Mouse (Mus musculus): ENCODE results near the gene Dync1li1. TPM values are rescaled to one million over a fixed set of nuclear protein-coding genes. Genes with fewer than 3 reads are reported as not detected.
"Not testable (repeated sequence)": the region's sequence is repeated elsewhere in the genome, so short reads cannot be mapped to it uniquely, and the experiment has no call there.

The Dync1li1 gene
- polyA plus RNA-seq, 1 experiment from 2014 or later = 44.5 TPM

DNA sequence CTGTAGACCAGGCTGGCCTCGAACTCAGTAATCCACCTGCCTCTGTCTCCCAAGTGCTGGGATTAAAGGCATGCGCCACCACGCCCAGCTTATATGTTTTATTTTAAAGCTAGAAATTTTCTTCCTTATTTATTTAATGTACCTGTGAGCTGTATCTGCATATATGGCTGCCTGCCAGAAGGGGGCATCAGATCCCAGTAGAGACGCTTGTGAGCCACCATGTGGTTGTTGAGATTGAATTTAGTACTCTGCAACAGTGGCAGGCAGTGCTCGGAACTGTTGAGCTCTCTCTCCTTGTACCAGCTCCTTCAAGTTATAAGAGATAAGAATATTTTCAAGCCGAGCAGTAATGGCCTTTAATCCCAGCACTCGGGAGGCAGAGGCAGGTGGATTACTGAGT is 21.8 kb downstream of the Dync1li1 start:
- Histone ChIP-seq H3K27me3 (replicated peaks; ENCODE audit: insufficient read depth, low read length) (no peaks in the 10 kb centered on the region), H3K4me1 (ENCODE audit: insufficient read depth, low read depth, low read length) (no peaks in the 10 kb centered on the region), H3K36me3 (ENCODE audit: insufficient read depth, low read length) (peaks cover 32% of the 10 kb centered on the region; the same call in 1 of the 2 replicates), H3K27ac (ENCODE audit: low read length) (no peak overlapping the region), H3K4me3 (ENCODE audit: low read depth, low read length) (no peak overlapping the region), H3K9me3 (ENCODE audit: low read length) (no peaks in the 10 kb centered on the region), H3K9ac (replicated peaks; ENCODE audit: low read depth) (no peak overlapping the region), H3K4me2 (replicated peaks; ENCODE audit: low read depth, low read length) (no peak overlapping the region)
- DNase-seq (ENCODE audit: low spot score) = peak; percentile 34
- WGBS = 75% methylated on average over 7 of the region's 7 CpGs
- ATAC-seq = no peak
- TF ChIP-seq EP300 (IDR thresholded peaks at IDR 0.05) (no peak), CTCF (IDR thresholded peaks at IDR 0.05) (peak; percentile 55)

DNA sequence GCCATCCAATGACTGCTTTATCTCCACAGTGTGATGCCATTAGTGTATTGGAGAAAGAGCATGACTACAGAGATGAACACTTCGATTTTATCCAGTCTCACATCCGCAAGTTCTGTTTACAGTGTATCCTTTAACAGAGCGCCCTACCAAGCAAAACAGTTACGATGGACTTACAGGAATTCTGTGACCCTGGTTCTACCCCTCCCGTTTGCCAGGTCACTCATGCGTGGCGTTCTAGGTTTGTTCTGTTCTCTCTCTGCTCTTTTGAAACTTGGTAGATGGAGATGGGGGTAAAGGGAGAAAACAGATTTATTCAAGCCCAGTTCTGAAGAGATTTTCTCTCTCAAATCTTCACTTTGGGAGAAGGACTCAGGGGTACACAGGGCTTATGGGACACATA is 24.9 kb downstream of the Dync1li1 start:
- Histone ChIP-seq H3K27ac (ENCODE audit: low read length) (no peak overlapping the region), H3K4me2 (replicated peaks; ENCODE audit: low read depth, low read length) (no peak overlapping the region), H3K27me3 (replicated peaks; ENCODE audit: insufficient read depth, low read length) (no peaks in the 10 kb centered on the region), H3K4me1 (ENCODE audit: insufficient read depth, low read depth, low read length) (no peaks in the 10 kb centered on the region), H3K36me3 (ENCODE audit: insufficient read depth, low read length) (peaks cover 41% of the 10 kb centered on the region; the same call in 1 of the 2 replicates), H3K9ac (replicated peaks; ENCODE audit: low read depth) (no peak overlapping the region), H3K4me3 (ENCODE audit: low read depth, low read length) (no peak overlapping the region), H3K9me3 (ENCODE audit: low read length) (no peaks in the 10 kb centered on the region)
- no peak for DNase-seq (ENCODE audit: low spot score)
- no peak for TF ChIP-seq EP300 (IDR thresholded peaks at IDR 0.05)
- no peak for TF ChIP-seq CTCF (IDR thresholded peaks at IDR 0.05)
- 90% methylated on average over 7 of the region's 7 CpGs for WGBS
- no peak for ATAC-seq

DNA sequence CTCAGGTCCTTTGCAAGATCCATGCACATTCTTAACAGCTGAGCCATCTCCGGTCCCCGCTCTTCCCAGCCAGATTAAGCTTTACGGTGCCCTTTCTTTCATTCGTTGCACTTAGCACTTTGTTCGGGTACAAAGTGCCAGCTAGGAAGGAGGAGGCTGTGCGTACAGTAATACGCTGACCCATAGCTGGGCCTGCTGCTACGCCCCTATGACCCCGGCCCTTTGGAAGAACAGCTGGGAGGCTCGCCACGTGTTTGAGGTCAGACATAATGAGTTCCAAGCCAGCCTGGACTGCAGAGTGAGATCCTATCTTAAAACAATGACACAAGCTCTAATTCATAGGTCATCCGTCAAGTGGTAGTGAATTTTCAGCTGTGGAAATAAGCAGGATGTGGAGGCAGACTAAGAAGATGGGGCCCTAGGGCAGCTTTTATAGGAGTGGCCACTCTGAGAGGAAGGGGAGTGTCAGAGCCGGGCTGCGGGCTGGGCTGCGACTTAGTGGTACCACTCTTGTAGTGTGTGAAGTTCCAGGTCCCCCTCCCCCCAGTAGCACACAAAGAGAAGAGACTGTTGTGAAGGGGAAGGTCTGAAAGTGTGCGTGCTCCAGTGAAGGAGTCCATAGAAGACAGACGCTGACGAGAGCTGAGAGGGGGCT is 28.2 kb downstream of the Dync1li1 start:
- Histone ChIP-seq H3K9me3 (ENCODE audit: low read length) (no peaks in the 10 kb centered on the region), H3K27ac (ENCODE audit: low read length) (no peak overlapping the region), H3K36me3 (ENCODE audit: insufficient read depth, low read length) (peaks cover 43% of the 10 kb centered on the region; the same call in 1 of the 2 replicates), H3K4me2 (replicated peaks; ENCODE audit: low read depth, low read length) (no peak overlapping the region), H3K4me3 (ENCODE audit: low read depth, low read length) (no peak overlapping the region), H3K27me3 (replicated peaks; ENCODE audit: insufficient read depth, low read length) (no peaks in the 10 kb centered on the region), H3K4me1 (ENCODE audit: insufficient read depth, low read depth, low read length) (no peaks in the 10 kb centered on the region), H3K9ac (replicated peaks; ENCODE audit: low read depth) (no peak overlapping the region)
- no peak for TF ChIP-seq EP300 (IDR thresholded peaks at IDR 0.05)
- TF ChIP-seq CTCF (IDR thresholded peaks at IDR 0.05) = no peak
- 64% methylated on average over 18 of the region's 18 CpGs for WGBS
- DNase-seq (ENCODE audit: low spot score) (no peak), ATAC-seq (peak; percentile 60)

DNA sequence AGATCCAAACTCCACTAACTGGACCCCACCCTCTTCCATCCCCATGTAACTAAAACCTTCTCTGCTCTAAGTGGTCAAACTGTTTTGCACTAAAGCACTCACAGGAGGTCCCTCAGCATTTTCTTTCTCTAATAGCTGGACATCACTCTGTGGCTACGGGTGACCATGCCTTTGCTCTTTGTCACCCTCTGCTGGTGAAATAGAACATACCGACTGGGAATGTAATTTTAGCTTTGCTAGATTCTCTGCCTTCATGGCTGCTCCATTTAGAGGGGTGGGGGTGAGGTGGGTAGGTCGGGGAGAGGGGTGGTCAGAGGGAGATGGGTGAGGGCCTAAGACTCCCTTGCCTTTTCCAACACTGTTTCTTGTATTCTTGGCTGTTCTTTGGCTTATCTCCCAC is 38.7 kb downstream of the Dync1li1 start:
- Histone ChIP-seq H3K4me3 (ENCODE audit: low read depth, low read length) (no peak overlapping the region), H3K9me3 (ENCODE audit: low read length) (no peaks in the 10 kb centered on the region), H3K9ac (replicated peaks; ENCODE audit: low read depth) (no peak overlapping the region), H3K36me3 (ENCODE audit: insufficient read depth, low read length) (peaks cover 4% of the 10 kb centered on the region; the same call in 1 of the 2 replicates), H3K27me3 (replicated peaks; ENCODE audit: insufficient read depth, low read length) (no peaks in the 10 kb centered on the region), H3K4me2 (replicated peaks; ENCODE audit: low read depth, low read length) (no peak overlapping the region), H3K27ac (ENCODE audit: low read length) (no peak overlapping the region), H3K4me1 (ENCODE audit: insufficient read depth, low read depth, low read length) (no peaks in the 10 kb centered on the region)
- ATAC-seq (no peak), DNase-seq (ENCODE audit: low spot score) (peak; percentile 78)
- TF ChIP-seq CTCF (IDR thresholded peaks at IDR 0.05) = peak; percentile 95
- no peak for TF ChIP-seq EP300 (IDR thresholded peaks at IDR 0.05)
- WGBS = 11% methylated on average over 3 of the region's 3 CpGs

DNA sequence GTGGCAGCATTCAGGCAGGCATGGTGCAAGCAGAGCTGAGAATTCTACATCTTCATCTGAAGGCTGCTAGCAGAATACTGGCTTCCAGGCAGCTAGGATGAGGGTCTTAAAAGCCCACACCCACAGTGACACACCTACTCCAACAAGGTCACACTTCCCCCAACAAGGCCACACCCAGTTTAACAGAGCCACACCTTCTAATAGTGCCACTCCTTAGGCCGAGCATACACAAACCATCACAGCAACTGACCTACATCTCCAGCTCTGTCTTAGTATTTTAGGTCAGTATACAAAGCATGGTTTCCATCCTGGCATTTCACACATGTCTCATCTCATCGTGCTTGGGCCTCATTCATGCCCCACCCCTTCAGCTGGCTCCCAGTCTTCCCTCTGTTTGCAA is 39.8 kb downstream of the Dync1li1 start:
- H3K4me3 ChIP-seq (ENCODE audit: low read depth, low read length); H3K4me2 ChIP-seq (replicated peaks; ENCODE audit: low read depth, low read length); ATAC-seq; H3K4me1 ChIP-seq (ENCODE audit: insufficient read depth, low read depth, low read length); H3K27me3 ChIP-seq (replicated peaks; ENCODE audit: insufficient read depth, low read length); DNase-seq (ENCODE audit: low spot score); H3K9ac ChIP-seq (replicated peaks; ENCODE audit: low read depth); H3K9me3 ChIP-seq (ENCODE audit: low read length); H3K36me3 ChIP-seq (ENCODE audit: insufficient read depth, low read length); H3K27ac ChIP-seq (ENCODE audit: low read length): not testable (repeated sequence)
- WGBS = 37% methylated on average over 2 of the region's 2 CpGs

DNA sequence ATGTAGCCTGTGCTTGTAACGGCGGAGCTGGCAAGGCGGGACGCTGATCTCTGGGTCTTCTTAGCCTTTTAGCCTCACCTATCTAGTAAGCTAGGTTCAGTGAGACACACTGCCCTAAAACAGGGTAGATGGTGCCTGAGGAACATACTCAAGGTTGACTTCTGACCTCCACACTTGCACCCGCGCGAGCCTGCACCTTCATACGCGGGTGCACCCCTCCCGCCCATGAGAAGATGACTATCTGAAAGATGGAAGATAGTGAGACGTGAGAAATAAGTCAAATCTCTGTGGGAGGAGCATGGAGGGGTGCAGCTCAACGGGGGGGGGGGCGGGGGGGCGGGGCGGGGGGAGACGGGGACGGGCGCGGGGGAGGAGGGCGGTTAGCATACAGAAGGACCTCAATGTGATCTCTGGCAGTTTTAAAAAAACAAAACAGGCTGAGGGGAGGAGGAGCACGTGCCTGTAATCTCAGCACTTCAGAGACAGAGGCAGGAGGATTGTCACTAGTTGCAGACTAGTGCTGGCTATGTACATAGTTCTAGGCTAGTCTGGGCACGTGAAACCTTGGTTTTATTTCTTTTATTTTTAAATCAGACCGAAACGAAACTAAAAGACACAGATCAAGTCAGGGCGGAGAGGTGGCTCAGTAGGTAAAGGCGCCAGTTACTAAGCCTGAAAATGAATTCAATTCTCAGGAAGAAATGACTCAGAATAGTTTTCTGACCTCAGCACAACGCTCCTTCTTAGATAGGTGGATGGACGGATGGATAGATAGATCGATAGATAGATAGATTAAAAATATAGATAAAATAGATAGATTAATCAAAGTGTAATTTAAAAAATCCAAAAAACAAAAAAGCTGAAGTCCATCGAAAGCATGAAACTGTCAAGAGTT is 41.6 kb downstream of the Dync1li1 start:
- no peak for TF ChIP-seq CTCF (IDR thresholded peaks at IDR 0.05)
- no peak for TF ChIP-seq EP300 (IDR thresholded peaks at IDR 0.05)
- peak overlapping the region; percentile 49 for H3K4me2 ChIP-seq (replicated peaks; ENCODE audit: low read depth, low read length)
- H3K36me3 ChIP-seq (ENCODE audit: insufficient read depth, low read length) = no peaks in the 10 kb centered on the region
- ATAC-seq (no peak), DNase-seq (ENCODE audit: low spot score) (peak; percentile 52)
- H3K9me3 ChIP-seq (ENCODE audit: low read length) = no peaks in the 10 kb centered on the region
- no peak overlapping the region; the same call in 1 of the 2 replicates for H3K9ac ChIP-seq (replicated peaks; ENCODE audit: low read depth)
- peak overlapping the region; percentile 32; the same call in 1 of the 2 replicates for H3K27ac ChIP-seq (ENCODE audit: low read length)
- no peaks in the 10 kb centered on the region for H3K27me3 ChIP-seq (replicated peaks; ENCODE audit: insufficient read depth, low read length)
- 29% methylated on average over 24 of the region's 30 CpGs for WGBS
- 0 out of 2 replicates have a peak, but pooled peaks cover 6% of the 10 kb centered on the region for H3K4me1 ChIP-seq (ENCODE audit: insufficient read depth, low read depth, low read length)
- peak overlapping the region; percentile 72 for H3K4me3 ChIP-seq (ENCODE audit: low read depth, low read length)
